Mouse (Mus musculus) adrenal gland, postnatal 36 days (tissue): ENCODE measurements at regions not wholly inside any gene's neighbourhood (a gene's known extent, or its start where the extent isn't known, plus 50 kb on each side); places are given as distances from the start of the nearest gene placed in this dataset.

Experiments used
- DNase-seq, 2 experiments: peaks; one replicate each; pipeline ENCODE4 v3.0.0; 2021; ENCODE audit warnings: mixed read lengths in 1 of 2

DNA sequence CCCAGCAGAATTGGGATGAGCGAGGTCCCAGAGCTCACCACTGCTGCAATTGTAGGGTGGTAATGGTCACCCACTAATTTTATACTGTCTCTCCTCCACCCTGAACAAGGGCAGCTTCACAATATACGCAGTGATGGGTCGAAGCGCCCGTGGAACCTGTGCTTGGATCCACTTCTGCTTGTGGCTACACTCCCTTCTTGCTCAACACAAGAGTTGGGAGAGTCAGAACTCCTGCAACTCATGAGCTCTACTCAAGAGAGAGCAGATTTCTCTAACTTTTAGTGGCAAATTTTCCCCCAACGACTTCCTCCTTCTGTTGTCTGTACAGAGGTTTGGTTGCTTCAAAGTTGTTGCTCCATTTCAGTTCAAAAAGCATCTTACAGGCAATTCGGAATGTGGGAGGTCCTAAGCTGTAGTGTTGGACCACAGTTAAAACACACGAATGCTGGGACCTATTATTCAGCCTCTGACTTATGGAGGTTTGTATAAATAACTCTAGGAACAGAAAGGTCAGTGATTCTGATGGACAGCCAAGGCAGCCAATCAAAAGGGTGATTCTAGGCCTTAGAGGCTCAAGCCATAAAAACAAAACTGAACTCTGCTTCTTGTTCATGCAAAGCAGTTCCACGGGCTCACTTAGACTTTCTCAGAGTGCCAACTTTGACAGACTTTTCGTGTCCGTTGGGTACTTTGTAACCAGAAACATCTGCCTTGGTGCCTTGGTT is 227.8 kb upstream of the Meis1 start:
- DNase-seq: no peak

GRCm38 (mm10) chr11:19253605-19254004 is 234.8 kb upstream of the Meis1 start:
- DNase-seq: no peak

- no peak for DNase-seq
Observed at GRCm38 (mm10) chr11:19254183-19254582, 235.4 kb upstream of the Meis1 start.

DNA sequence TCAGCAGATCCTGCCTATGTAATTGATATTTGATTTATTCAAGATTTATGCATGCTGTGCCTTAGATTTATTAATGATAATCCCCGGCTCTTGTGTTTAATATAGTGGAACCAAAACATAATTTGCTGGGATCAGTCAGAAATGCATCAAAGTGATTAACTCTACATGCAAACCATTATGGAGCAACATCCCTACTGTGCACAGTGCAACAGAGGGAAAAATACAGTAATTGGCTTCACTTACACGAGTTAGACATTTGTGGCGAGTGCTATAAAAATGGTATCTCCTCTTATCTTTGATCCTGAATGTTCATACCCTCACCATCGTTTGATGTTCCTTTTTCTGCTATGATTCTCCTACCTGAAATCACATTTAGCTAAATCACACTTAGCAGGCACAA is 238.8 kb upstream of the Meis1 start:
- no peak for DNase-seq

- DNase-seq: no peak
Observed at GRCm38 (mm10) chr11:19262832-19263231, 244.0 kb upstream of the Meis1 start.

DNA sequence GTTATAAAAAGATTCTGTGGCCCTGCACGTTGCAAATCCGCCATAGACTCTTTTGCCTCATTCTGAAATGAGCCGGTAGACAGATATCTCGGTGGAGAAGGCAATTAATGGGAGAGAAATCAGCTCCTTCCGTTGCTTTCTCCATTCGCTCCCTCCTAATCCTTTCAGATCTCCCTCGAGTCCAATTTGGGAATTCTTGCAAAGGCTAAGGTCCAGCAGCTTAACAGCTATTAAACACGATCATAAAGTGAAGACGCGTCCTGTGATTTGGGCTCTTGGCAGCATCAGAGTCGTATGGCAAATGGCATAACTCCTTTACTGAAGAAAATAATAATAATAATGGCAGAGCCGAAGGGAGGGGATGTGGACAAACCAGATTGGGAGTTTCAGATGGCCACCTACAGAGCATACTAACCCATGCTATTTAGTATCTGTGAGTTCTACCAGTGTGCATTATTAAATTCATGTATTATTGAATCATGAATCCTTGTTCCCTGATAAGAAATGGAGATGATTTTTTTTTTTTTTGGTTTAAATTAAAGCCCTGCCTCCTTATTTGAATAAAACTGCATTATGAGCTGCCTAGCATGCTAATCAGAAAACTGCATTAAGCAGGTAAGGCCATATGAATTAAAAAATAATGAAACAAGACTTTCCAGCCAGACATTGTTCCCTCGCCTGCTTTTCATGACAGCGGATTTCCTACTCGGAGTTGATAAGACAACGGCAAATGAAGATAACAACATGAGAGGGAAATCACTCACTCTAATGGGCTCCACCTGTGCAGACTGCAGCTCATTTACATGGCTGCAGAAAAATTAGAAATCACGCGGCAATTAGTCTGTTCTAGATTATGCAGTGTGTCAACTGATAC is 246.2 kb upstream of the Meis1 start:
- DNase-seq: no peak

- DNase-seq: no peak
Observed at GRCm38 (mm10) chr11:19265672-19265972, 246.8 kb upstream of the Meis1 start.

- no peak for DNase-seq
Observed at GRCm38 (mm10) chr11:19290971-19291370, 272.2 kb upstream of the Meis1 start.

GRCm38 (mm10) chr11:19299411-19299810 is 280.6 kb upstream of the Meis1 start:
- no peak for DNase-seq

- DNase-seq: no peak
Observed at GRCm38 (mm10) chr11:19306687-19307086, 287.9 kb upstream of the Meis1 start.

- no peak for DNase-seq
Observed at GRCm38 (mm10) chr11:19330685-19331239, 312.0 kb upstream of the Meis1 start.

- no peak for DNase-seq
Observed at GRCm38 (mm10) chr11:19332274-19332673, 313.5 kb upstream of the Meis1 start.

- no peak for DNase-seq
Observed at GRCm38 (mm10) chr11:19332727-19333126, 313.9 kb upstream of the Meis1 start.

DNA sequence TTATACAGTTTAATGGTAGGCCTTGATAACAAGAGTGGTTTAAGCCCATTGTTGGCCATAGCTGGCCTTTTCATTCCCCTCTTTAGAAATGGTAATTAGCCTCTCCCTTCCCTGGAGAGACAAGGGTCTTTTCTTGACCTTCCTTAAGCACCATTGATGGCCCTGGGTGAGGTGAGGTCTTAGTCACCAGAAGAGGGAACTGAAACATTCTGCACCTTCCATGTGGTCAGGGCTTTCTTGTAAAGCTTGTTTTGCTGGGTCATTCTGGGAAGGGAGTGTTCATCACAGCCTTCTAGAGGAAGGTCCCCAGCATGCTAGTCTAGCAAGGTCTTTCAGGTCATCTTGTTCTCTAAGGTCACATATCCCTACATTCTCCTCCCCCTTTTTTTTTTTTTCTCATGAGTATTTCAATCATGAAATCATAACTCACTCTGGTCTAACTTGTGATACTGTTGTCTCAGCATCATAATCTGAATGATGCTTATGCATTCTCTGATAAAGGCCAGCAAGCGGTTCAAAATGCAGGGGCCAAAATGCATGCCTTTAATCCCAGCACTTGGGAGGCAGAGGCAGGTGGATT is 315.2 kb upstream of the Meis1 start:
- DNase-seq: no peak

GRCm38 (mm10) chr11:19335384-19335783 is 316.6 kb upstream of the Meis1 start:
- no peak for DNase-seq

DNA sequence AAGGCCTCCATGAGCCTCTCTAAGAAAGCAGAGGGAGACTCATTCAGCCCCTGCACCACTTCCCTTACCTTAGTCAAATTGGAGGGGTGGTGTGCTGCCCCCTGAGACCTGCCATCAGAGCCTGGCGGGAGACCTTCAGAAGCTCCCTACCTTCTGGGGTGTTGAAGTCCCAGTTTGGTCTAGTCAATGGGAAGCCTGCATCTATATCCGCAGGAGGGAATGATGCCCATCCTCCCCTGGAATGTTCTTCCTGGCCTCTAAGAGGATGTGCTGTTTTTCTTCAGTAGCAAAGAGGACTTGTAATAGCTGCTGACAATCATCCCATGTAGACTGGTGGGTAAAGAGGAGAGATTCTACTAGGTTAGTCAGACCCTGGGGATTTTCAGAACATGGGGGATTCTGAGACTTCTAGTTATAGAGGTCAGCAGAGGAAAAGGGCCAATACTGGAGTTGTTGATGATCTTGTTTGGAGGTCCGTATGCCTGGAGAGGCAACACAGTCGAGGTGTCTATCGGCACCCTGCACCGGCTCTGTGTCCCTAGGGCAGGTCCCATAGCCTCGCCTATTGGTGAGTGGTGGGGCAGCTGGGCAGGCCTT is 321.0 kb upstream of the Meis1 start:
- DNase-seq: no peak

GRCm38 (mm10) chr11:19340889-19341288 is 322.1 kb upstream of the Meis1 start:
- DNase-seq: no peak

DNA sequence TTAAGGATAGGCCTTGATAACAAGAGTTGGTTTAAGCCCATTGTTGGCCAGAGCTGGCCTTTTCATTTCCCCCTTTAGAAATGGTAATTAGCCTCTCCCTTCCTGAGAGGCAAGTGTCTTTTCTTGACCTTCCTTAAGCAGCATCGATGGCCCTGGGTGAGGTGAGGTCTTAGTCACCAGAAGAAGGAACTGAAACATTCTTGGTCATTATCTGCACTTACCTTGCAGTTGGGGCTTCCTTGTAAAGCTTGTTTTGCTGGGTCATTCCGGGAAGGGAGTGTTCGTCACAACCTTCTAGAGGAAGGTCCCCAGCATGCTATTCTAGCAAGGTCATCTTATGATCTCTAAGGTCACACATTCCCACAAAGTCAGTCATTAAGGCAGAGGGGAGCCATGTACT is 322.6 kb upstream of the Meis1 start:
- DNase-seq: no peak

DNA sequence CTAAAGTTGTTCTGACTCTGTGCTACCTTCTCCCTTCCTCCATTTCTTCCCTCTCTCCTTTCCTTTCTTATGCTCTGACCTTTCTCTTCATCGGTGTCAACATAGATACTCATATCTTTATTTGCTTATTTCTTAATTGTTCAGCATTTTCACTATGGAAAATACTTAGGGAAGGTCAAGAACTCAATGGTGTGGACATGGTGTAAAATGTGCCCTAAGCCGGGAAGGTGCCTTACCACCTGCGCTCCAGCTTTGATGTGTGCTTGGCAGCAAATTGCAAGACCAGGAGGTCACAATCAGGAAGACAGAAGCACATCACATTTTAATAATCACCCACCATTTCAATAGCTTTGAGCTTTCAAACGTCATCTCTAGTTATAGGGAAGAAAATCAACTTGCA is 324.0 kb upstream of the Meis1 start:
- no peak for DNase-seq

- DNase-seq: peak in 1 of 2 experiments; percentile 2
Observed at GRCm38 (mm10) chr11:19346276-19346826, 327.6 kb upstream of the Meis1 start.

GRCm38 (mm10) chr11:19350331-19351242 is 331.8 kb upstream of the Meis1 start:
- no peak for DNase-seq
